Mouse (Mus musculus) stomach, embryonic 15.5 days (tissue): Measurements from ENCODE around the gene Igfbp2. TPM values are rescaled to one million over a fixed set of nuclear protein-coding genes. Genes with fewer than 3 reads are reported as not detected.

Source experiments
- ATAC-seq: fragments of 200-750 bp; cut with Nextera tagmentation; 2 replicates; pipeline ENCODE4 v1.8.0; 2017; ENCODE audit warnings: low read depth, moderate number of reproducible peaks, moderate TSS enrichment; ENCODE audit not compliant: insufficient read depth, low FRiP score
- H3K27ac ChIP-seq: fragments of 300-500 bp; sonication (generic); 2 replicates; pipeline ENCODE4 v1.5.1; 2015; ENCODE audit warnings: mild to moderate bottlenecking, inconsistent platforms
- H3K27me3 ChIP-seq: fragments of 300-500 bp; sonication (generic); replicated peaks from 2 replicates; pipeline ENCODE4 v1.6.1; 2015; ENCODE audit warnings: inconsistent platforms
- H3K36me3 ChIP-seq: fragments of 300-500 bp; sonication (generic); 2 replicates; pipeline ENCODE4 v1.6.1; 2015; ENCODE audit warnings: inconsistent platforms
- H3K4me1 ChIP-seq: fragments of 300-500 bp; sonication (generic); 2 replicates; pipeline ENCODE4 v1.6.1; 2015; ENCODE audit warnings: inconsistent platforms
- H3K4me2 ChIP-seq: fragments of 300-500 bp; sonication (generic); 2 replicates; pipeline ENCODE4 v1.6.1; 2015; ENCODE audit warnings: mild to moderate bottlenecking, inconsistent platforms
- H3K4me3 ChIP-seq: fragments of 300-500 bp; sonication (generic); replicated peaks from 2 replicates; pipeline ENCODE4 v1.5.1; 2015; ENCODE audit warnings: inconsistent platforms
- H3K9ac ChIP-seq: fragments of 300-500 bp; sonication (generic); 2 replicates; pipeline ENCODE4 v1.6.1; 2015; ENCODE audit warnings: inconsistent platforms
- H3K9me3 ChIP-seq: fragments of 300-500 bp; sonication (generic); 2 replicates; pipeline ENCODE4 v1.6.1; 2016; ENCODE audit warnings: inconsistent platforms
- WGBS: fragments of 180-500 bp; shearing (Covaris S2); methylation state at CpG from one replicate; pipeline ENCODE4 v1.1.7; 2015; 5-methylcytosine and 5-hydroxymethylcytosine counted together
- polyA plus RNA-seq: library from polyadenylated mRNA; unstranded; fragments of >200 nt; fragmentation: Nextera tagmentation; extraction: Ambion mirVana; gene quantifications from 2 replicates; pipeline ENCODE4 v1.2.1, GENCODE M21; 2015

Igfbp2 gene
- polyA plus RNA-seq, 1 experiment from 2014 or later = 428 TPM

DNA sequence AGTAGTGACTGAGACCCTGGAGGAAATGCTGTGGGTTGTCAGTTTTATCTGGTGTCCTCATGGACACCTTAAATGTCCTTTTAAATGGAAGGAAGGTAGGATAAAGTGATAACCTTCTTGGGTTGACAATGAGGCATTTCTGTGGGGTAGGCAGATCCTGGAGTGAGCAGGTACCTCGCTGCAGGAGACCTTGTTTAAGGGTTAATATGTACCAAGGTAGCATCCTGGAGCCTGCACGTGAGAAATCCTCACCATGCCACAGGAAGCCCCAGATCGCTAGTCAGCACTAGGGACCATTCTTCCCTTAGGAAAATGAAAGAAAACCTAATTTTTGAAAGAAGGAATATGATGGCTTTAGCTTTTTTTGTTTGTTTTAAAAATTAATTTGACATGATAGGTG, 51.4 kb downstream of the Igfbp2 start:
- no peaks in the 10 kb centered on the region for H3K36me3 ChIP-seq
- no peaks in the 10 kb centered on the region for H3K27me3 ChIP-seq
- no peaks in the 10 kb centered on the region for H3K9me3 ChIP-seq
- H3K4me2 ChIP-seq = no peak overlapping the region
- peak overlapping the region; percentile 11; the same call in 1 of the 2 replicates for H3K27ac ChIP-seq
- H3K9ac ChIP-seq = no peak overlapping the region
- no peak overlapping the region for H3K4me3 ChIP-seq
- 11% methylated on average over 3 of the region's 3 CpGs for WGBS
- peaks cover 34% of the 10 kb centered on the region for H3K4me1 ChIP-seq
- ATAC-seq = no peak

DNA sequence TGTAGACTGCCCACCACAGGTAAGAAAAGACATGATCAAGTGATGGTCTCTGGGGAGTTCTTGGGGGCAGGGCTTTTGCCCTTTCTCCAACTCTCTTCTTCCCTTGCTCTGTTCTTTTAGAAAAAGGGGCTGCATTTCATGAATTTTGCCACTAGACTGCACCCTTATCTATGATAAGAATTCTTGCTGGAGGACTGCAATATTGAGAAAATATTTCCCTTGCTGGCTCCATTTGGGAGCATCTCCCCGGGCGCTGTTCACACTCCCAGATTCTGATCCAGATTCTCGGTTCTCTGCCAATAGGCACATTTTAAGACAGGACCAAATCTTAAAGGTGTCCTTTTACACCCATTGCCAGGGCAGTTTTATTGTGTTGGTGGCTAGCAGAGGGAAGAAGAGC, 51.8 kb downstream of the Igfbp2 start:
- ATAC-seq = no peak
- 27% methylated on average over 3 of the region's 3 CpGs for WGBS
- H3K36me3 ChIP-seq = no peaks in the 10 kb centered on the region
- H3K4me3 ChIP-seq = no peak overlapping the region
- H3K27me3 ChIP-seq = no peaks in the 10 kb centered on the region
- peaks cover 32% of the 10 kb centered on the region for H3K4me1 ChIP-seq
- no peak overlapping the region for H3K9ac ChIP-seq
- no peak overlapping the region for H3K27ac ChIP-seq
- no peaks in the 10 kb centered on the region for H3K9me3 ChIP-seq
- no peak overlapping the region for H3K4me2 ChIP-seq

DNA sequence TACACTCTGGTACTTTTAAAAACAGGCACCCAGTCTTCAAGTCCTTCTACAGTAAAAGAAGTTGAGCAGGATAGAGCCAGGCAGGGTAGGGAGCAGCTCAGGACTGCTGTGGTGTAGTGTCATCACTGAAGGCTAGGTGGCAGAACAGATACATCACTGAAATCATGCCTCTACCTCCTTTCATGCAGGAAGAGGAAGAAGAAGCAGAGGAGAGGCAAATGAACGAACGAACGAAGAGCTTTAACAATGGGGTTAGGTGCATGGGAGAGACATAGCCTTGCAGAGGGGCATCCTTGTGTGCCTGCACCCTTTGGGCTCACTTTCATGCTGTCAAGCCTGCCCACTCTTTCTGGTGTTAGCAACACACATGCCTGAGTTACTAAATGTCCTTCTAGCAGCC, 53.6 kb downstream of the Igfbp2 start:
- Histone ChIP-seq H3K4me2 (peak overlapping the region; percentile 19; the same call in 1 of the 2 replicates), H3K4me3 (no peak overlapping the region), H3K27ac (no peak overlapping the region), H3K36me3 (no peaks in the 10 kb centered on the region), H3K9me3 (no peaks in the 10 kb centered on the region), H3K9ac (no peak overlapping the region), H3K27me3 (no peaks in the 10 kb centered on the region), H3K4me1 (peaks cover 30% of the 10 kb centered on the region)
- 0 out of 2 replicates have a peak, but pooled peaks have one; percentile 51 for ATAC-seq
- WGBS = 4% methylated on average over 3 of the region's 3 CpGs

DNA sequence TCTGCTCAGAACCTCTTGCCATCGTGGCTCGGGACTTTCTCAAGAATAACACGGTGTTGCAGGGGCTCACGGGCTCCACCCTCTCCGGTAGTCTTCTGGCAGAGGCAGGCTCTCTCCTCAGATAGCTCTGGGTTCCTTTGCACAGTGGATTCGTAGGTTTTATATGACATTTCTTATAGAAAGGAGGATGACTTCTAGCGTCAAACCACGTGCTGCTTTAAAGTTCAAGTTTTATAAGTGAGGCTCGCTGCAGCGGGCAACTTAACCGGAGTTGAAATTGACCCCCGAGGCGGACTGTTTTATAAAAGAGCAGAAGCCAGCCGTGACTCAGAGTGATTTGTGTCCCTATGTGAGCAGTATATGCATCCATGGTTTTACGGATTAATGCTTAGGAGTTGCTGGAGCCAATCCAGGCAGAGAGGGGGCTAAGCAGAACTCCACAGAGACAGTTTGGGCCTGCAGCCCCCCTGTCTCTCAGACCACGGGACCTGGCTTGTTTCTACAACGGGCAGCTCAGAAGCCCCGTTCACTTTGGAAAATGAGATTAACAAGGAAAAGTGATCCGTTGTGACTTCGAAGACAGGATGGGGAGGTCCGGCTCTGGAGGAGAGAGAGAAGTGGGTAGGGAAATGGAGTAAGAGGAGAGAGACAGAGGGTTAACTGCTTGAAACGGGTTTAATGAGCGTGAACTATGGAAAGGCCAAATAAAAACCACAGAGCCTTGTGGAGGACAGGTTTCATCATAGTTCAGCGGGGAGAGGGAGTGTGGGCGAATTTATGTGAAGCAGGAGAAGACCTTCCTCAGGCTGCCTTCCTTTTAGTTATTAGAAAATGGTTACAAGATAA, 54.4 kb downstream of the Igfbp2 start:
- Histone ChIP-seq H3K4me3 (no peak overlapping the region), H3K27ac (peak overlapping the region; percentile 68), H3K9ac (no peak overlapping the region), H3K4me2 (peak overlapping the region; percentile 19; the same call in 1 of the 2 replicates), H3K36me3 (no peaks in the 10 kb centered on the region), H3K9me3 (no peaks in the 10 kb centered on the region), H3K4me1 (peaks cover 30% of the 10 kb centered on the region), H3K27me3 (no peaks in the 10 kb centered on the region)
- WGBS = 36% methylated on average over 25 of the region's 25 CpGs
- ATAC-seq = no peak

DNA sequence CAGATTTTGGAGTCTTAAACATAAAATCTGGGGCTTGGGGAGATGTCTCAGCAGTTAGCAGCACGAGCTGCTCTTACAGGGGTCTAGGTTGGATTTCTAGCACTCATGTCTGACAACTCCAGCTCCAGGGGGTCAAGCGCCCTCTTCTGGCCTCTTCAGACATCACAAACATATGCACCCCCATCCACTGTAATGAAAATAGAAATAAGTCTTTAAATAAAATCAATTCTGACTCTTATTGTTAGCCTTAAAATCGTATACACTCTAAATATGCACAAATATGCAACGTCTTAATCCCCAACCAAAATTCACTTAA, 55.0 kb downstream of the Igfbp2 start:
- Histone ChIP-seq H3K9ac (no peak overlapping the region), H3K27me3 (no peaks in the 10 kb centered on the region), H3K27ac (peak overlapping the region; percentile 31; the same call in 1 of the 2 replicates), H3K4me1 (peaks cover 30% of the 10 kb centered on the region), H3K4me2 (no peak overlapping the region), H3K9me3 (no peaks in the 10 kb centered on the region), H3K36me3 (no peaks in the 10 kb centered on the region), H3K4me3 (no peak overlapping the region)
- 63% methylated on average over 4 of the region's 4 CpGs for WGBS
- no peak for ATAC-seq

DNA sequence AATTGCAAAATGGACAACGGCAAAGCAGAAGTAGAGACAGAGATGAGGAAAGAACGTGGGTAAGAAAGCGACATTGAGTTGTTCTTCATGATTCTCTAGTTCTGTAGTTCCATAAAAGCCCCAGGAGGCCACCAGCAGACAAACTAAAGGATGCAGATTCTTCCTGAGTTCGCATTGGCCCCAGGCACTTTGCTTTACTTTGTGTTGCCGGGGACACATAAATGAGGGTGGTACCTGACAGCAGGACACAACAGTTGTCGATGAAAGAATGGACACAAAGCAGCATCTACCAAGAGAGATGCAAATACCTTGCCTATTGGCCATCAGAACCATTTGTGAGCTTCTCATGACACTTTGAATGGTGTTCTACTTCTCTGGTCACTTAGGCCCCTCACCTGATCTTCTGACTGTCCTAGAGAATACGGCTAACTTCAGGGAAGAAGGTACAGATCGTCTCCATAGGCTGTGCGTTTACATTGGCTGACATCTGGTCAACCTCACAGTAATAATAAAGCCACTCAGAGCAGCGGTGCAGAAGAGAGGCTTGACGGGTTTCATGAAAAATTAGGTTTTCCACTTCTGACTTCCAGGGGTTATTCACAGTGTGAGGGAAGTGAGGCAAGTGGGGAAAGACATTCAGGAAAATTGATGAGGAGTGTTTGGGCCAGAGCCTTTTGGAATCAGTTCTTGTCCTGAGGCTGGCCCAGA, 61.0 kb downstream of the Igfbp2 start:
- H3K4me1 ChIP-seq = no peaks in the 10 kb centered on the region
- H3K9ac ChIP-seq = no peak overlapping the region
- H3K9me3 ChIP-seq = no peaks in the 10 kb centered on the region
- WGBS = 63% methylated on average over 11 of the region's 11 CpGs
- no peak; the same call in 1 of the 2 replicates for ATAC-seq
- H3K4me2 ChIP-seq = no peak overlapping the region
- H3K4me3 ChIP-seq = no peak overlapping the region
- peak overlapping the region; percentile 71 for H3K27ac ChIP-seq
- no peaks in the 10 kb centered on the region for H3K36me3 ChIP-seq
- H3K27me3 ChIP-seq = no peaks in the 10 kb centered on the region

DNA sequence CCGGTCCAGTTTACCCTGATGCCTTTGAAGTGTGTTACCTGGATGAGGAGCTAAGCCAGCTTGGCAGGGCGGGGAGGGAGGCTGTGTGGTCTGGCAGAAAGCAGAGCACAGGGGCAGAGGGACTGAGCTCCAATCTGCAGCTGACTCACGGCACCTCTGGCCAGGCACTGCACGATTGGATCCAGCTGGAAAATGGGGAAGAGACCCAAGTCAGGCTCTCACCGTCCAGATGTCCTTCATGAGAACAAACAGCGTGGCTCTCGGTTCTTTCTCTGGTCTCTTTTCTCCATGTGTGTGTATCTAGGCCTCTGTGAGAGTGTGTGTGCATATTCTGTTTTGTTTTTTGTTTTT, 61.5 kb downstream of the Igfbp2 start:
- Histone ChIP-seq H3K9ac (no peak overlapping the region), H3K4me1 (no peaks in the 10 kb centered on the region), H3K9me3 (no peaks in the 10 kb centered on the region), H3K4me3 (no peak overlapping the region), H3K27ac (peak overlapping the region; percentile 71), H3K36me3 (no peaks in the 10 kb centered on the region), H3K4me2 (no peak overlapping the region), H3K27me3 (no peaks in the 10 kb centered on the region)
- peak; percentile 88 for ATAC-seq
- WGBS = 37% methylated on average over 7 of the region's 7 CpGs

DNA sequence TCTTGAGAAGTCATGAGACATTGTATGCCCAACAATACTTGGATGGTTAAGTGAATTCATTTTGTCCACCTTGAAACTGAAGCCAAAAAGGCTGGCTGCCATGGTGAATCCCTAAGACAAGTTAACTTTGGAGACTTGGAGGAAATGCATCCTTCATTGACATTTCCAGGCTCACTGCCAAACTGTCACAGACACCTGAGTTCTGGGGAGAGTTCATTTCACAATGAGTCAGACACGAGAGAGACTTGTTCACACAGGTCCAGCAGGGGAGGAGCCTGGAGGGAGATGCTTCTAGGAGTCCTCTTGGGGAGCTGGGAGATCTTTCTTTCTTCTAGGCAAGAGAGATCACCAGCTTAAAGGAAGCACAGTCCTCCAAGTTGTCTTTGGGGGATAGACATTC, 63.6 kb downstream of the Igfbp2 start:
- H3K9ac ChIP-seq = no peak overlapping the region
- no peak overlapping the region for H3K4me2 ChIP-seq
- no peak overlapping the region for H3K4me3 ChIP-seq
- H3K27ac ChIP-seq = peak overlapping the region; percentile 44; the same call in 1 of the 2 replicates
- no peaks in the 10 kb centered on the region for H3K9me3 ChIP-seq
- no peak for ATAC-seq
- no peaks in the 10 kb centered on the region for H3K27me3 ChIP-seq
- WGBS = 18% methylated on average over 1 of the region's 1 CpGs
- H3K4me1 ChIP-seq = no peaks in the 10 kb centered on the region
- no peaks in the 10 kb centered on the region for H3K36me3 ChIP-seq

DNA sequence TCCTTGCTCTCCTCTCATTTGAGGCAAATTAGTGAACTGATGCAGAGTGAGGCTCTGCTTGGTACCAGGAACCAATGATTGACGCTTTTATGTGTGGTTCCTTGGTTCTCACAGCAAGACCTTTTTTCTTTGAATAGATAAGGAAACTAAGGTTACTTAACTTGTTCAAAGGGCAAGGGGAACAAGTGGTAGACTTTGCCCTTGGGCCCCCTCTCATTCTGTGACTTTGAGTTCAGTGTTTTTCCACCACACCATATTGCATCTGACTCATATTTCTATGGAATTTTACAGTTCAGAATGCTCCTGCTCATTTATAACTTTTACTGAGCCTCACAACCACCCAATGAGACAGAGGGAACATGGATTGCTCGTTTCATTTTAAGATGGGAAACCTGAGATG, 71.5 kb downstream of the Igfbp2 start:
- Histone ChIP-seq H3K4me2 (no peak overlapping the region), H3K27ac (no peak overlapping the region), H3K4me1 (no peaks in the 10 kb centered on the region), H3K4me3 (no peak overlapping the region), H3K9me3 (no peaks in the 10 kb centered on the region), H3K27me3 (no peaks in the 10 kb centered on the region), H3K36me3 (no peaks in the 10 kb centered on the region), H3K9ac (no peak overlapping the region)
- no peak for ATAC-seq
- WGBS = 73% methylated on average over 2 of the region's 2 CpGs

Other genes with a start within 250 kb of the Igfbp2 start
- 18.2 and 20.8 TPM in 2 replicates for gene Smarcal1, start 241.3 kb upstream of the Igfbp2 start, polyA plus RNA-seq
- not detected in 2 replicates for gene Ankar, start 123.9 kb upstream of the Igfbp2 start, polyA plus RNA-seq
- 1,608 and 1,724 TPM in 2 replicates for gene Rpl37a, start 113.2 kb upstream of the Igfbp2 start, polyA plus RNA-seq
- gene Igfbp5, start 50.4 kb downstream of the Igfbp2 start, polyA plus RNA-seq = 89.8 and 94.7 TPM in 2 replicates
- not detected in 2 replicates for gene Tnp1, start 191.4 kb downstream of the Igfbp2 start, polyA plus RNA-seq